Comparison of ENCODE assay signal across 15 mouse cellular contexts in the genomic region with DNA sequence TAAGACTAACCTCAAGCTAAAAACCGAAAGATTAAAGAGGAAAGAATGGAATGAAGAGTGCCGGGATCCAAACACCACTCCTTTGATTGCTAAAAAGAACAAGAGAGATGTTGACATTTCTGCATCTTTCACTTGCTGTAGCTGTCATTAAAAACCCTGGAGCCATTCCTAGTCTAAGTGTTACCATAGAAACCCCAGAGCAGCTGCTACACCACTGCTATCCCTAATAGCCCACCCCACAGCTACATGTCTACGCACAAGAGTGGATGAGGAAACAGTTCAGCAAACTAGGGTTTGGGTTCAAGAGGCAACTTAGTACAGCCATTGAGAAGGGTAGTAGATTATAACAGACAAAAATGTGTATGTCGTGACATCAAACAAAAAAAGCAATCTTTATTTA. TPM values are rescaled to one million over a fixed set of nuclear protein-coding genes. Genes with fewer than 3 reads are reported as not detected.
A peak's percentile ranks its signal among the peaks of the same experiment; 100 is the strongest.
DNase-seq lines count a peak whose midpoint lies in the region; ATAC-seq and TF ChIP-seq lines count a peak whose summit lies in the region.
"Had no signal": no experiment of that assay in that cellular context is flagged by ENCODE, and none has a peak within 500 bp of the region (broad histone marks: within the 10 kb centered on the region; RNA-seq: fewer than 3 reads in every experiment).

No protein-coding gene starts in this region.

- DNase-seq in layer of hippocampus, adult 2 months (ENCODE audit: low spot score in 2 of 2): peak; percentile 54 to 62
- no peak for DNase-seq in layer of hippocampus, postnatal 10 days (ENCODE audit: low spot score in 2 of 2)
- DNase-seq in urinary bladder, postnatal 14 days (ENCODE audit: low spot score): no peak
- no peak for DNase-seq in urinary bladder, postnatal 4 days (ENCODE audit: low spot score in 2 of 2)
- no peak for DNase-seq in frontal cortex, postnatal 36 days (ENCODE audit: low spot score in 2 of 2)
- DNase-seq: adrenal gland, postnatal 14 days; cerebellum, postnatal 14 days; heart, postnatal 4 days; kidney, adult 18-20 months; kidney, postnatal 25 days; lung, adult 18-20 months; right cerebral cortex, postnatal 14 days had no signal

- no peaks in the 10 kb centered on the region for H3K9me3 ChIP-seq in forebrain, embryonic 12.5 days
- no peaks in the 10 kb centered on the region for H3K9me3 ChIP-seq in hindbrain, embryonic 12.5 days (replicated peaks)
- H3K9me3 ChIP-seq in midbrain, embryonic 15.5 days: no peaks in the 10 kb centered on the region

- H3K4me3 ChIP-seq in layer of hippocampus, adult 2 months: peak overlapping the region; percentile 27
- no peak overlapping the region for H3K4me3 ChIP-seq in forebrain, embryonic 12.5 days (replicated peaks)
- no peak overlapping the region for H3K4me3 ChIP-seq in hindbrain, embryonic 12.5 days
- H3K4me3 ChIP-seq in midbrain, embryonic 15.5 days: no peak overlapping the region

- ATAC-seq in forebrain, embryonic 12.5 days (ENCODE audit: low FRiP score): peak; percentile 83
- ATAC-seq in hindbrain, embryonic 12.5 days (ENCODE audit: low FRiP score): peak; percentile 57; the same call in 1 of the 2 replicates
- ATAC-seq in midbrain, embryonic 15.5 days (replicated peaks): 0 out of 2 replicates have a peak, but pooled peaks have one; percentile 65

- 49% methylated on average over 4 of the region's 4 CpGs for WGBS in forebrain, embryonic 12.5 days
- WGBS in hindbrain, embryonic 12.5 days: 59% methylated on average over 4 of the region's 4 CpGs
- WGBS in midbrain, embryonic 15.5 days: 46% methylated on average over 4 of the region's 4 CpGs

- H3K27me3 ChIP-seq in forebrain, embryonic 12.5 days: no peaks in the 10 kb centered on the region
- H3K27me3 ChIP-seq in hindbrain, embryonic 12.5 days: no peaks in the 10 kb centered on the region
- no peaks in the 10 kb centered on the region for H3K27me3 ChIP-seq in midbrain, embryonic 15.5 days (replicated peaks)

- peaks cover 58% of the 10 kb centered on the region for H3K4me1 ChIP-seq in forebrain, embryonic 12.5 days
- peaks cover 42% of the 10 kb centered on the region for H3K4me1 ChIP-seq in hindbrain, embryonic 12.5 days
- H3K4me1 ChIP-seq in midbrain, embryonic 15.5 days: peaks cover 34% of the 10 kb centered on the region

- no peak overlapping the region for H3K9ac ChIP-seq in forebrain, embryonic 12.5 days
- H3K9ac ChIP-seq in hindbrain, embryonic 12.5 days: no peak overlapping the region
- no peak overlapping the region for H3K9ac ChIP-seq in midbrain, embryonic 15.5 days

- H3K4me2 ChIP-seq in forebrain, embryonic 12.5 days: no peak overlapping the region
- no peak overlapping the region for H3K4me2 ChIP-seq in hindbrain, embryonic 12.5 days (replicated peaks)
- no peak overlapping the region for H3K4me2 ChIP-seq in midbrain, embryonic 15.5 days

- H3K27ac ChIP-seq in layer of hippocampus, adult 2 months: peak overlapping the region; percentile 79
- H3K27ac ChIP-seq in forebrain, embryonic 12.5 days: no peak overlapping the region
- no peak overlapping the region for H3K27ac ChIP-seq in hindbrain, embryonic 12.5 days
- H3K27ac ChIP-seq in midbrain, embryonic 15.5 days: no peak overlapping the region

- H3K36me3 ChIP-seq in forebrain, embryonic 12.5 days (replicated peaks): 0 out of 2 replicates have a peak, but pooled peaks cover 2% of the 10 kb centered on the region
- no peaks in the 10 kb centered on the region for H3K36me3 ChIP-seq in hindbrain, embryonic 12.5 days
- H3K36me3 ChIP-seq in midbrain, embryonic 15.5 days (replicated peaks): no peaks in the 10 kb centered on the region

- TF ChIP-seq CTCF in layer of hippocampus, adult 2 months (conservative IDR thresholded peaks at IDR 0.05): no peak

RNA-seq across cellular contexts. Expression of gene Dicer1, which starts 8.1 kb away (rescaled TPM):
- 10 to 100 TPM; 43.7 to 47.1 TPM for total RNA-seq in layer of hippocampus, adult 2 months (2021)
- total RNA-seq in layer of hippocampus, postnatal 10 days (2021): 10 to 100 TPM; 63.3 to 65.4 TPM
- 66.4 and 67.3 TPM in 2 replicates for polyA plus RNA-seq in forebrain, embryonic 12.5 days (2016; fragmentation: Nextera tagmentation; extraction: Ambion mirVana)
- 61.3 and 61.6 TPM in 2 replicates for polyA plus RNA-seq in hindbrain, embryonic 12.5 days (2016; fragmentation: Nextera tagmentation; extraction: Ambion mirVana)
- polyA plus RNA-seq in midbrain, embryonic 15.5 days (2015; fragmentation: Nextera tagmentation; extraction: Ambion mirVana): 42.1 and 44.0 TPM in 2 replicates

Comparison
In these comparisons a context has a peak if more than half of its experiments do, and no peak if none do; other contexts are left out.
1. DNase-seq: peak in layer of hippocampus, adult 2 months (2 of 2); none in layer of hippocampus, postnatal 10 days (0 of 2), urinary bladder, postnatal 14 days (single experiment), urinary bladder, postnatal 4 days (0 of 2) and frontal cortex, postnatal 36 days (0 of 2).
2. Peak in every context shown above with its lines, with median percentiles within 50 percentile points of each other: ATAC-seq.